Mouse (Mus musculus): ENCODE measurements at regions not wholly inside any gene's neighbourhood (a gene's known extent, or its start where the extent isn't known, plus 50 kb on each side); places are given as distances from the start of the nearest gene placed in this dataset.

DNA sequence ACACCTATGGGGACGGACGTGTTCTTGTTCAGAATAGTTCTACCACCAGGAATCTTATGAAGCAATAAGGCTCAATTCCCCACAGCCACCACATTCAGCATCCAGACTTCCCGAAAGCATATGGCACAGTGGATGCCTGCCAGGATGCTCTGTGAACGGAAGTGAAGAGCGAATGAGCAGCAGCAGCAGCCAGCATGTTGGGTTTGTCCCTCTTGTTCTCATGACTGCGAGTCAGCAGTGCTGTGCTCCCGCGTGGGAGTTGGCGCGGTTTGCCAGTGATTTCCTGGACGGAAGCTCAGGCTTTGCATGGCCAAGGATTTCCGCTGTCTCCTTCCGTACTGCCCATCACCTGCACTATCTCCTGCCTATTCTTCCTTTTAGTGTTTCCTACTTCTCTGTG, 471.8 kb upstream of the Kif2a start:
- WGBS: 93% methylated on average over 13 of the region's 13 CpGs

DNA sequence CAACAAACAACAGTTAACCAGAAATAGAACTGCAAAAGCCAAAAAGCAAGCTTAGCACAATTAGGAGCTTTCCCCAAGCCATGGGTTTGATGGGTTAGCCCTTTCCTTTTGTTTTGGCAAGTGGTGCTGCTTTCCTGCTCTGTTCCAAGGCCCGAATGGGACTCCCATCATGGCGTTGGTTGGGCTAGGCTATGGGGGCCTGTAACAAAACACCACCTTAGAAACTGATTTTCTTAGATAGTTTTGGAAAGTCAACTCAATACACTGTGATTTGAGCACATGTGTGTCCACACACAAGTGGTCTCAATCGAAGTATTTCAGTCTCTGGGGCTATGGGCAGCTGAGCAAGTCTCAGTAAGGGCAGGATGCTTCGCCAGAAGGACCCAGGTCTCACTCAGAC, 470.5 kb upstream of the Kif2a start:
- DNase-seq (ENCODE audit: extremely low spot score, low spot score): no peak
- H3K4me1 ChIP-seq: peaks cover 17% of the 10 kb centered on the region
- 93% methylated on average over 4 of the region's 4 CpGs for WGBS
- no peak overlapping the region for H3K27ac ChIP-seq
- no peak overlapping the region for H3K4me3 ChIP-seq
- H3K9me3 ChIP-seq: no peaks in the 10 kb centered on the region
- no peaks in the 10 kb centered on the region; the same call in 1 of the 2 replicates for H3K27me3 ChIP-seq (ENCODE audit: poor library complexity, severe bottlenecking)
- H3K36me3 ChIP-seq (replicated peaks): no peaks in the 10 kb centered on the region

More for the DNA sequence above, 471.8 kb upstream of the Kif2a start:
- H3K27ac ChIP-seq: no peak overlapping the region
- no peaks in the 10 kb centered on the region for H3K9me3 ChIP-seq
- no peaks in the 10 kb centered on the region; the same call in 1 of the 2 replicates for H3K27me3 ChIP-seq (ENCODE audit: poor library complexity, severe bottlenecking)
- peaks cover 17% of the 10 kb centered on the region for H3K4me1 ChIP-seq
- no peak overlapping the region for H3K4me3 ChIP-seq
- DNase-seq (ENCODE audit: extremely low spot score, low spot score): no peak
- H3K36me3 ChIP-seq (replicated peaks): no peaks in the 10 kb centered on the region

DNA sequence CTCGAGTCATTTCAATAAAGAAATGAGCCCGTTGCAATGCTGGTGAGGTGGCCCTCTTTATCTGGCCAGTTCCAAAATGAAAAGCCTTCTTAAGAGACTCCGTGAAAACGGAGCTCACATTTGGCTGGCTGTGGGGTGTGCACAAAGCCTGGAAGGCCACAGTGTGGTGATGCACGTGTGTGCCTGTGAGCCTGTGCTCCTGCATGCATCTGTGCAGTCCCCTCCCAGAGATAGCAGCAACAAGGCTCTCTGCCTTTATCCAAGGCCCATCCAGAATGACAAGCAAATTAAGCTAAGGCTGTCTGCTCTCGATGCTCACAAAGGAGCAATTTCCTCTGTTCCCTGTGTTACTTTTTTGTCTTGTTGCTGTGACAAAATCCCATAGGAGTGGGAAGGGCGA, 469.5 kb upstream of the Kif2a start:
- 52% methylated on average over 7 of the region's 7 CpGs for whole genome bisulfite sequencing
- Histone ChIP-seq H3K27ac (peak overlapping the region; percentile 44), H3K4me3 (no peak overlapping the region), H3K9me3 (no peaks in the 10 kb centered on the region), H3K27me3 (ENCODE audit: poor library complexity, severe bottlenecking) (no peaks in the 10 kb centered on the region; the same call in 1 of the 2 replicates), H3K36me3 (replicated peaks) (no peaks in the 10 kb centered on the region), H3K4me1 (peaks cover 17% of the 10 kb centered on the region)
- no peak for DNase-seq (ENCODE audit: extremely low spot score, low spot score)

DNA sequence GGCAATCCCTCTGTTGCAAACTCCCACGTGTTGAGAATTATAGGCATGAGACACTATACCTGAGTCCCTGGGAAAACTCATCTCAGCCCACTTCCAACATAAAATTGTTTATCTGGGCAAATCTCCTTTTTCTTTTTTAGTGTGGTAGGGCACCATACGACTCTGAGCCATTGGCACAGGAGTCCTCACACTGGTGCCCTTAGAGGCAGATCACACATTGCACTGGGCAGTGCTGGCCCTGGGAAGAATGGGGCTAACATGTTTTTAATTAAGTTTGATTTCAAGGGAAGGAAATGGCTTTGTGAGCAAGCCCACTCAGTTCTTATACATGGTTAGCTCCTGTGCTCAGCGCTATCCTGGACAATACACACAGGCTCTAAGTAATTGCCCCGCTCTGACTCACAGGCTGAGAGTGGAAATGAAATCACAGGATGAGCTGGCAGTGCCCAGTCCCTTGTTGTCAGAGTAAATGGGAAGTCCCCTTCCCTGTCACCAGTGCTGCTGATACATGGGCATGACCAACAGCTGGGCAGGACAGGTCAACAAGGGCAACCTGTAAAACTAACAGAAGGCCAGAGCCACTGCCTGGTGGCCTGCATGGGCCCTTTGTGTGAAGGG, 463.6 kb upstream of the Kif2a start:
- peaks cover 29% of the 10 kb centered on the region for H3K4me1 ChIP-seq
- H3K4me3 ChIP-seq: no peak overlapping the region
- H3K27me3 ChIP-seq (ENCODE audit: poor library complexity, severe bottlenecking): peaks cover 9% of the 10 kb centered on the region; the same call in 1 of the 2 replicates
- H3K36me3 ChIP-seq (replicated peaks): no peaks in the 10 kb centered on the region
- H3K9me3 ChIP-seq: no peaks in the 10 kb centered on the region
- H3K27ac ChIP-seq: no peak overlapping the region
- DNase-seq (ENCODE audit: extremely low spot score, low spot score): no peak
- 74% methylated on average over 4 of the region's 4 CpGs for WGBS

DNA sequence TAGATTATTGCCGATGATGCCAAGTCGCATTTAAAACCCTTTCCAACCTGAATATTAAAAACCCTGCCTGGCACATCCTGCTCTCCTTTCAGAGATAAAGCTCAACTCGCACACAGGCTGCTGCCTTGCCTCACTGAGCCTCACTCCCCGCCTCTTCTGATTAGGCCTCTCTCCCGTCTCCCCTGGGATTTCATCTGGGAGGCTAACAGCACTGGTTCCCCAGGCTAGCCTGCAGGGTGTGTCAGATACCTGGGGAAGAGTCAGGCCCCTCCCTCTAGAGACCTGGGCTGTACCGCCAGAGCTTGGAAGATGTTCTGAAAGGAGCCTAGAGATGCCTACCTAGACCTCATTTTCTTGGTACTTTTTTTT, 462.7 kb upstream of the Kif2a start:
- Histone ChIP-seq H3K27me3 (ENCODE audit: poor library complexity, severe bottlenecking) (peaks cover 9% of the 10 kb centered on the region; the same call in 1 of the 2 replicates), H3K27ac (no peak overlapping the region), H3K36me3 (replicated peaks) (no peaks in the 10 kb centered on the region), H3K4me1 (peaks cover 29% of the 10 kb centered on the region), H3K4me3 (no peak overlapping the region), H3K9me3 (no peaks in the 10 kb centered on the region)
- 39% methylated on average over 6 of the region's 6 CpGs for WGBS
- DNase-seq (ENCODE audit: extremely low spot score, low spot score): no peak

DNA sequence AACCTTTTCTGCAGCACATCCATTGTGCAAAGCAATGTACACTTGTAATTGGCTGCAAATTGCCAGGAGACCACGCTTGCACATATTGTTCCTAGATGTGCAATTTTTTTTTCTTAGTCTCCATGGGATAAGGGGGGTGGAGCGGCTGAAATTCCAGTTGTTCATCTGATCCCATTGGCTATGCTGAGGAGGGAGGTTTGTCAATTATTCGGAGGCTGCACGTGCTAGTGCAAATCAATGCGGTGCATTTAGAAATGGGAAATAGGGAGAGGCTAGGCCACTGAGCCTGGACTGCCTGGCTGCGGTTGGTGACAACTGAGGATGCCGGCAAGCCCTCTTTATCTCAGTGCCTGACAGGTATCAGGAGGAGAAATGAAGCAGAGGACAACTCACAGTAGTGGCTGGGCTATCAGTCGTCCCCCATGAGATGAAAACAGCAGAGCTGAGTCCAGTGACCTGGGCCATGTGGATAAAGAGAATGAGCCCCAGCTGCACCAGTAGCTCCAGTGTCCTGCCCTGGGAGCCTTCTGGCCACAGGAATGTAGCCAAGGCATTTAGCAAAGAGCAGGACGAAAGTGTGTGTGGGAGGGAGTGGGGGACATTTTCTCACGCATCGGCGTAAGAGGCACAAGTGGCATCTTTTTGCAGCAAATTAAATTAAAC, 462.2 kb upstream of the Kif2a start:
- DNase-seq (ENCODE audit: extremely low spot score, low spot score): no peak
- Histone ChIP-seq H3K4me3 (no peak overlapping the region), H3K27ac (no peak overlapping the region), H3K36me3 (replicated peaks) (no peaks in the 10 kb centered on the region), H3K9me3 (no peaks in the 10 kb centered on the region), H3K4me1 (peaks cover 29% of the 10 kb centered on the region), H3K27me3 (ENCODE audit: poor library complexity, severe bottlenecking) (peaks cover 9% of the 10 kb centered on the region; the same call in 1 of the 2 replicates)
- 49% methylated on average over 12 of the region's 12 CpGs for WGBS

DNA sequence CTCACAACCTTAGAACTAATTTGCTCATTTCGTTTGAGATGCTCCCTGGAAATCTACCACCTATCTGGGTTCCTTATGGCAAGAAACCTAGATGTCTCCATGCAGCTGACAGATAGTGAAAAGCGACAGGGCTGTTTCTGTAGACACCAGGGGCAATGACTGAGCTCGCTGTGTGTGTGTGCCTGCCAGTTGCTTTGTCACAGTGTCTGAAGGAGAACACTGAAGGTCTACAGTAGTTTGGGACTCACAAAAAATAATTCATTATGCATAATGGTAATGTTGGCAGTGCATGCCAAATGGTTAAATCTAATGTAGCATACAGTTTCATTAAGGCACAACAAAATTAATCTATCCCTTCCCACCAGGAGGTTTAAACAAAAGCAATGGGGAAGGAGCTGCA, 453.2 kb upstream of the Kif2a start:
- H3K9me3 ChIP-seq: no peaks in the 10 kb centered on the region
- 87% methylated on average over 3 of the region's 3 CpGs for WGBS
- no peak for DNase-seq (ENCODE audit: extremely low spot score, low spot score)

DNA sequence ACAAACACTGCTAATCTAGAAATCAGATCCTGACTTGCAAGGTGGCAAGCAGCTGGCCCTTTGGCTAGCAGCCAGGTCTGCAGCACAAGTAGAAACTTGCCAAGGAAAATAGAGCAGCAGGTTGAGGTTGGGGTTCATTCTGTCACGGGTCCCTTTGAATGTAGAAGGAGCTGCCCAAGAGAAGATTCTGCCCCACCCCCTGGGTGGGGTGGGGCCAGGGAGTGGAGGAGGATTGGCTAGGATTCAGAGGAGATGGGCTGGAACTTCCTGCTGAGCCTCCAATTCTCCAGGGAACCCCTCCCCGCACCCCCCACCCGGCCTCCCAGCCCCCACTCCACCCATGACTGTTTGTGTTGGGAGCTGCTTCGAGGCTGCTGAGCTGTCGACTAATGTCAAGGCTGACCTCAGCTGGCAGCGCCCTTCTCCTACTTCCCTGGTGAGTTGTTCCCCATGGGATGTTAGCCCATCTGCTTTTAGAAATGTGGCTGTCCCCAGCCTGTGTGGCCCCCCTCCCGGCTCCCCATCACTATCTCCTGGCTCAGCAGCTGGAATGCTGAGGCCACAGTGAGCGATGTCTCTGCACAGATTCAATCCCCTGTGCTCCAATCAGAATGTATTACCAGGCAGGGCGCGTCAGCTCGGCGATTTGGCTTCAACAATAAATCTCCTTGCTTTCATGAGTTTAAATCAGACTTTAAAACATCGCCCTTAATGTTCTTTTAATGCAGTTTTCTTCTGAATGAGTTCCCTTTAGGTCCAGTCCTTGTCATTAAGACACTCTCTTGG, 447.8 kb upstream of the Kif2a start:
- peaks cover 27% of the 10 kb centered on the region for H3K4me1 ChIP-seq
- WGBS: 1% methylated on average over 13 of the region's 13 CpGs
- no peaks in the 10 kb centered on the region for H3K9me3 ChIP-seq
- no peaks in the 10 kb centered on the region for H3K36me3 ChIP-seq (replicated peaks)
- peak overlapping the region; percentile 47 for H3K4me3 ChIP-seq
- peaks cover 45% of the 10 kb centered on the region for H3K27me3 ChIP-seq (ENCODE audit: poor library complexity, severe bottlenecking)
- no peak for DNase-seq (ENCODE audit: extremely low spot score, low spot score)
- peak overlapping the region; percentile 70 for H3K27ac ChIP-seq

More for the DNA sequence above, 453.2 kb upstream of the Kif2a start:
- Histone ChIP-seq H3K4me1 (peaks cover 20% of the 10 kb centered on the region), H3K36me3 (replicated peaks) (no peaks in the 10 kb centered on the region), H3K27me3 (ENCODE audit: poor library complexity, severe bottlenecking) (peaks cover 55% of the 10 kb centered on the region), H3K27ac (no peak overlapping the region), H3K4me3 (no peak overlapping the region)

DNA sequence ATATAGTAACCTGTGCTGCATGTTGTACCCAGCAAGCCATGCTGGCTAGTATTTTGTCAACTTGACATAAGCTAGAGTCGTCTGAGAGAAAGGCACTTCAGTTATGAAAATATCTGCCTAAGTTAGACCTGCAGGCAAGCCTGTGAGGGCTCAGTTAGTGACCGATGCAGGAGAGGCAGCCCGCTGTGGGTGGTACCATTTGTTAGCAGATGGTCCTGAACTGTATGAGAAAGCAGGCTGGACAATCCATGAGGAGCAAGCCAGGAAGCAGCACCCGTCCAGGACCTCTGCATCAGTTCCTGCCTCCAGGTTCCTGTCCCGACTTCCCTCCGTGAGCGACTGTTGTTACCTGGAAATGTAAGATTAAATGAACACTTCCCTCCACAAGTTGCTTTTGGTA, 440.9 kb upstream of the Kif2a start:
- no peak overlapping the region for H3K4me3 ChIP-seq
- H3K4me1 ChIP-seq: peaks cover 15% of the 10 kb centered on the region
- no peaks in the 10 kb centered on the region for H3K36me3 ChIP-seq (replicated peaks)
- H3K27me3 ChIP-seq (ENCODE audit: poor library complexity, severe bottlenecking): no peaks in the 10 kb centered on the region
- DNase-seq (ENCODE audit: extremely low spot score, low spot score): no peak
- no peak overlapping the region for H3K27ac ChIP-seq
- no peaks in the 10 kb centered on the region for H3K9me3 ChIP-seq
- 93% methylated on average over 7 of the region's 7 CpGs for WGBS

- Histone ChIP-seq H3K9me3 (no peaks in the 10 kb centered on the region), H3K4me3 (no peak overlapping the region), H3K27me3 (ENCODE audit: poor library complexity, severe bottlenecking) (no peaks in the 10 kb centered on the region), H3K27ac (no peak overlapping the region), H3K4me1 (peaks cover 9% of the 10 kb centered on the region), H3K36me3 (replicated peaks) (no peaks in the 10 kb centered on the region)
- DNase-seq (ENCODE audit: extremely low spot score, low spot score): peak; percentile 49
- 27% methylated on average over 15 of the region's 16 CpGs for WGBS
Measured at GRCm38 (mm10) chr13:107461048-107461912, 439.4 kb upstream of the Kif2a start.

- Histone ChIP-seq H3K4me3 (no peak overlapping the region), H3K9me3 (no peaks in the 10 kb centered on the region), H3K27me3 (ENCODE audit: poor library complexity, severe bottlenecking) (no peaks in the 10 kb centered on the region), H3K36me3 (replicated peaks) (no peaks in the 10 kb centered on the region), H3K27ac (no peak overlapping the region), H3K4me1 (peaks cover 8% of the 10 kb centered on the region)
- 89% methylated on average over 4 of the region's 4 CpGs for WGBS
- DNase-seq (ENCODE audit: extremely low spot score, low spot score): no peak
Measured at GRCm38 (mm10) chr13:107458730-107459129, 436.8 kb upstream of the Kif2a start.

GRCm38 (mm10) chr13:107457270-107457669, 435.3 kb upstream of the Kif2a start:
- Histone ChIP-seq H3K27ac (no peak overlapping the region), H3K4me1 (peaks cover 8% of the 10 kb centered on the region), H3K4me3 (no peak overlapping the region), H3K27me3 (ENCODE audit: poor library complexity, severe bottlenecking) (no peaks in the 10 kb centered on the region), H3K9me3 (no peaks in the 10 kb centered on the region), H3K36me3 (replicated peaks) (no peaks in the 10 kb centered on the region)
- DNase-seq (ENCODE audit: extremely low spot score, low spot score): no peak
- WGBS: 89% methylated on average over 10 of the region's 10 CpGs

Data from forebrain, embryonic 10.5 days (tissue).